Mouse (Mus musculus) left cerebral cortex, postnatal 10 days (tissue): ENCODE data around the gene Ddx3y. TPM values are rescaled to one million over a fixed set of nuclear protein-coding genes. Genes with fewer than 3 reads are reported as not detected.

Experiments used
- DNase-seq, 2 experiments: peaks; one replicate each; pipeline ENCODE4 v3.0.0; 2021 to 2022; ENCODE audit warnings: low spot score in 2 of 2, mixed read lengths in 1 of 2; ENCODE audit errors: extremely low spot score in 1 of 2
- intact Hi-C: fragments of 180-260 bp; cut with DNase I; formaldehyde crosslinking; loops from one replicate; pipeline ENCODE4 v1.15.1; 2025
- total RNA-seq, 2 experiments: library from RNA; stranded (reverse); gene quantifications; 2 replicates each; pipeline ENCODE4 v1.2.3; 2021

Gene Ddx3y
- 10 to 100 TPM in 1 of 2 experiments, not detected in 1; 50.8 TPM for total RNA-seq

- peak in 1 of 2 experiments; percentile 64 for DNase-seq
- intact Hi-C loops: no loop called here
These were observed at the start of gene Ddx3y for GRCm38 (mm10) chrY:1286171-1286795. TSS of gene Ddx3y (minus strand) at chrY:1286629.

DNA sequence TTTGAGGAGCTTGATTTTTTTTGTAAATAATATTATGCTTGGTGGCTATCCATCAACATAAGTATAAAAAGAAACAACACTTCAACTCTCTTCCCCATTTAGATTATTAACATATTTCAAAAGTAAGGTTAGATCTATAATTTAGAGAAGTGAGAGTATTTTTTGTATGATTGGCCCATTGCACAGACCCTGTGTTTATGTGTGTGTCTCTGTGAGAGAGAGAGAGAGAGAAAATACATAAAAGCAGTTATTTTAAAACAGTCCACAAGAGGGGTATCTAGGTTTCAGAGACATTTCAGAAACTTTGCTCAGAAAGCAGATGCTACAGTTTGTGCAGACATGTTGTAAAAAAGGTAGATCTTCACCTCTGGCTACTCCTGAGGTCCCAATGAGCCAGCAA is 7.3 kb upstream of the Ddx3y start:
- intact Hi-C loops: no loop called here
- no peak for DNase-seq

- peak in 1 of 2 experiments; percentile 15 for DNase-seq
- intact Hi-C loops: no loop called here
These were observed 694 bp downstream of the Ddx3y start for GRCm38 (mm10) chrY:1285735-1286134.

DNA sequence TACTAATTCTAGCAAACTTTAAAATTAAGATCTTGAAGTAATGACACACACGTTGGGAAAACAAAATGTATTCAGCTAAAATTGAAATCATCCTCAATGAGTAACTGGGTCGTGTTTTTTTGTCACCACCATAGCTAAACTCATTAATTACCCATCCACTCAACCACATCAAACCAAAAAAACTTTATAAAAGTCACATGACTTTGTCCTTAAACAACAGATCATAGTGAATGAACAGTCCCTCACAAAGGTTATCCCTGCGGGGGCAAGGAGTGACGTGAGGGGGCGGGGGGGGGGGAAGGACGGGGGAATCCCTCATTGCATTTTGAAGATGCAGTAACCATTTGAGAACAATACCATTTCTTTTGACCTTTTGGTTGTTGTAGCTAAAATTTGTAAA is 40.3 kb downstream of the Ddx3y start:
- intact Hi-C loops: no loop called here

GRCm38 (mm10) chrY:1245426-1245863 is 41.0 kb downstream of the Ddx3y start, which contains the start of gene Uty:
TSS of gene Uty (minus strand) at chrY:1245759.
- intact Hi-C loops: no loop called here
- DNase-seq: peak in 1 of 2 experiments; percentile 63

More for the DNA sequence above, 40.3 kb downstream of the Ddx3y start:
- no peak for DNase-seq

- intact Hi-C loops: no loop called here
- DNase-seq: no peak
These were observed 41.5 kb downstream of the Ddx3y start for GRCm38 (mm10) chrY:1244940-1245339.

DNA sequence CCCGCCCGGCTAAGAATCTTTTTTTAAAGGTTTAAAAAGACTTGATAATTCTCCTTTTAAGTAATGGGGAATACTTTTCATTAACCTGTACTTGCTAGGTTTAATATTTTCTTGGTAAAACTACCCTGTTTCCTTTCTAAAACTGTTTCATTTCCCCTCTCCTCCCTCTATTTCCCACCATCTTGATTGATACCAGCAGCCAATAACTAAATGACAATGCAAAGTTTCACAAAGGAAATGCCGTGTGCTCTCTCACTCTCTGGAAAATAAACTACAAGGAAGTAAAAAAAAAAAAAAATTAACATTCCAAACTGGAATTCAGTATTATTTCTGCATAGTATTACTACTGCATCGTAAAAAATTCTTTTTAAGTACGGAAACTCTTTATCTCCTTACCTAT is 42.0 kb downstream of the Ddx3y start:
- no peak for DNase-seq
- intact Hi-C loops: no loop called here

DNA sequence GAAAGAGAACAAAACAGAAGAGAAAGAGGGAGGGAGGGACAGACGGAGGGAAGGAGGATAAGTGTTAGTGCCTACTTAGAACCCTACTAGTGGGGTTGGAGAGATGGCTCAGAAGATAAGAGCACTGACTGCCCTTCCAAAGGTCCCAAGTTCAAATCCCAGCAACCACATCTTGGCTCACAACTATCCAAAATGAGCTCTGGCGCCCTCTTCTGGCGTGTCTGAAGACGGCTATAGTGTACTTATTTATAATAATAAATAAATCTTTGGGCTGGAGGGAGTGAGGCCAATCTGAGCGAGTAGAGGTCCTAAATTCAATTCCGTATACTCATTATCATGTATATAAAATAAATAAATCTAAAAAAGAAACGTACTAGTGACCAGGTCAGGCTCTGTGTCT is 66.4 kb downstream of the Ddx3y start:
- no peak for DNase-seq
- intact Hi-C loops: no loop called here

Other genes starting within 250 kb of the Ddx3y start
- 10 to 100 TPM in 1 of 2 experiments, not detected in 1; 24.6 TPM for gene Uty, start 40.9 kb downstream of the Ddx3y start, total RNA-seq
- not detected for gene Usp9y, start 173.2 kb upstream of the Ddx3y start, total RNA-seq